Mouse (Mus musculus): ENCODE results near the gene Dnmt3l.

Gene Dnmt3l

GRCm38 (mm10) chr10:78031987-78032386 lies 9.8 kb upstream of the Dnmt3l start:
- no peak for DNase-seq (ENCODE audit: low read depth, low spot score)

- DNase-seq (ENCODE audit: low read depth, low spot score) = no peak
Observed at GRCm38 (mm10) chr10:78037139-78037538, 4.6 kb upstream of the Dnmt3l start.

GRCm38 (mm10) chr10:78042096-78042495 lies 349 bp downstream of the Dnmt3l start:
- no peak for DNase-seq (ENCODE audit: low read depth, low spot score)

GRCm38 (mm10) chr10:78042697-78043405 lies 1.1 kb downstream of the Dnmt3l start:
- DNase-seq (ENCODE audit: low read depth, low spot score) = no peak

GRCm38 (mm10) chr10:78043406-78043836 lies 1.7 kb downstream of the Dnmt3l start, which contains the start of gene Aire:
Aire (minus strand) TSS chr10:78043610.
- DNase-seq (ENCODE audit: low read depth, low spot score) = no peak

- no peak for DNase-seq (ENCODE audit: low read depth, low spot score)
Observed at GRCm38 (mm10) chr10:78044531-78044930, 2.8 kb downstream of the Dnmt3l start.

- no peak for DNase-seq (ENCODE audit: low read depth, low spot score)
Observed at GRCm38 (mm10) chr10:78046388-78046787, 4.6 kb downstream of the Dnmt3l start.

GRCm38 (mm10) chr10:78048061-78048730 lies 6.4 kb downstream of the Dnmt3l start:
- DNase-seq (ENCODE audit: low read depth, low spot score) = no peak

- no peak for DNase-seq (ENCODE audit: low read depth, low spot score)
Observed at GRCm38 (mm10) chr10:78049519-78050035, 7.8 kb downstream of the Dnmt3l start.

- DNase-seq (ENCODE audit: low read depth, low spot score) = no peak
Observed at GRCm38 (mm10) chr10:78054633-78055565, 13.2 kb downstream of the Dnmt3l start.

- no peak for DNase-seq (ENCODE audit: low read depth, low spot score)
Observed at GRCm38 (mm10) chr10:78057056-78057455, 15.3 kb downstream of the Dnmt3l start.

- no peak for DNase-seq (ENCODE audit: low read depth, low spot score)
Observed at GRCm38 (mm10) chr10:78063122-78063521, 21.4 kb downstream of the Dnmt3l start.

- no peak for DNase-seq (ENCODE audit: low read depth, low spot score)
Observed at GRCm38 (mm10) chr10:78067226-78067625, 25.5 kb downstream of the Dnmt3l start.

- DNase-seq (ENCODE audit: low read depth, low spot score) = no peak
Observed at GRCm38 (mm10) chr10:78068541-78068940, 26.8 kb downstream of the Dnmt3l start.

- DNase-seq (ENCODE audit: low read depth, low spot score) = no peak
Observed at GRCm38 (mm10) chr10:78069101-78070011, 27.6 kb downstream of the Dnmt3l start, which contains the start of gene Icosl. Icosl (plus strand) TSS chr10:78069302.

- no peak for DNase-seq (ENCODE audit: low read depth, low spot score)
Observed at GRCm38 (mm10) chr10:78074151-78074550, 32.4 kb downstream of the Dnmt3l start.

GRCm38 (mm10) chr10:78074977-78075376 lies 33.2 kb downstream of the Dnmt3l start:
- no peak for DNase-seq (ENCODE audit: low read depth, low spot score)

GRCm38 (mm10) chr10:78077862-78078261 lies 36.1 kb downstream of the Dnmt3l start:
- DNase-seq (ENCODE audit: low read depth, low spot score) = no peak

- no peak for DNase-seq (ENCODE audit: low read depth, low spot score)
Observed at GRCm38 (mm10) chr10:78078276-78078675, 36.5 kb downstream of the Dnmt3l start.

- no peak for DNase-seq (ENCODE audit: low read depth, low spot score)
Observed at GRCm38 (mm10) chr10:78079955-78080591, 38.3 kb downstream of the Dnmt3l start.

Measured in brain, embryonic 18.5 days (tissue).